Mouse (Mus musculus) hindbrain, embryonic 11.5 days (tissue): ENCODE data around the gene CT030661.1. TPM values are rescaled to one million over a fixed set of nuclear protein-coding genes. Genes with fewer than 3 reads are reported as not detected.

Experiments used
- polyA plus RNA-seq: library from polyadenylated mRNA; unstranded; fragments of >200 nt; fragmentation: Nextera tagmentation; extraction: Ambion mirVana; gene quantifications from 2 replicates; pipeline ENCODE4 v1.2.1, GENCODE M21; 2014

The CT030661.1 gene
- polyA plus RNA-seq, 1 experiment from 2014 or later: 13.1 TPM

Other genes with a start within 250 kb of the CT030661.1 start
- gene Zfp947, start 148.6 kb downstream of the CT030661.1 start, polyA plus RNA-seq: 2.1 and 2.4 TPM in 2 replicates
- gene Zfp994, start 89.2 kb downstream of the CT030661.1 start, polyA plus RNA-seq: 3.7 and 3.8 TPM in 2 replicates
- gene Zfp944, start 46.6 kb upstream of the CT030661.1 start, polyA plus RNA-seq: 16.9 and 17.3 TPM in 2 replicates
- 12.5 and 13.9 TPM in 2 replicates for gene Zfp758, start 46.6 kb upstream of the CT030661.1 start, polyA plus RNA-seq
- 33.0 and 35.6 TPM in 2 replicates for gene Zfp946, start 109.4 kb upstream of the CT030661.1 start, polyA plus RNA-seq